Mouse (Mus musculus): Measurements from ENCODE around the gene Kcnmb3.
"Not testable (repeated sequence)": the region's sequence is repeated elsewhere in the genome, so short reads cannot be mapped to it uniquely, and the experiment has no call there.

Gene Kcnmb3

DNA sequence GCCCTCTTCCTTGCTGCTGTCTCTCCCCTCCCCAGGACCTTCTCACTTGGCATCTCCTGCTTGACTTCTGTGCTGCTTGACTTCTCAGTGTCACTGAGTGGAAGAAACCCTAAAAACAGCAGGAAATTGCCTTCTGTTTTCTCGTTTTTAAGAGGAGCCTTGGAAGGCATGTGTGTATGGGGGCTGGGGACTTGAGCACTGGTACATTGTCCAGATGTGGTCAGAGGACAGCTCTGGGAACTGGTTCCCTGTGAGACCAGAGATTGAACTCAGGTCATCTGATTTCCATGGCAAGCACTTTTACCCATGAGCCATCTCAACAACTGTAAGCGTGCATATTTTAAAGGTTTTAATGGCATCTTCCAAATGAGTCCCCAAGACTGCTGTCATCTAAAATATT, 58.0 kb downstream of the Kcnmb3 start:
- DNase-seq (ENCODE audit: extremely low spot score, low spot score) = no peak

DNA sequence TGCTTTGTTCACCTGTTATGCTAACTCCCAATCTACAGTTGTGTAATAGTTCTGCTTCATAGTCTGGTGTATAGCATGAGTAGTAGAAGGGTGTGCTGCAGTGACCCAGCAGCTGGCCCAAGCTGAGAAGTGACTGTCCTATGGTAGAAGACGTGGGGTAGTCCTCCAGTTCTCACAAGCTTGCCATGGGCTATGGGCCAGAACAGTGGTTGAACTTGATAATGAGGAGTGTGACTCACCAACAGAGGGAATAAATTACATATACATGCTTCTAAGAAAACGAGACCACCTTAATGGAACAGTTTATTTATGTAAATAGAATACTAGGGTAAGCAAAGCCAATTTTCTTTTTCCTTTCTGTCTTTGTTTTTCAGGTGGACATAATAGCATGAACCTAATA, 61.6 kb downstream of the Kcnmb3 start:
- DNase-seq (ENCODE audit: extremely low spot score, low spot score) = no peak

DNA sequence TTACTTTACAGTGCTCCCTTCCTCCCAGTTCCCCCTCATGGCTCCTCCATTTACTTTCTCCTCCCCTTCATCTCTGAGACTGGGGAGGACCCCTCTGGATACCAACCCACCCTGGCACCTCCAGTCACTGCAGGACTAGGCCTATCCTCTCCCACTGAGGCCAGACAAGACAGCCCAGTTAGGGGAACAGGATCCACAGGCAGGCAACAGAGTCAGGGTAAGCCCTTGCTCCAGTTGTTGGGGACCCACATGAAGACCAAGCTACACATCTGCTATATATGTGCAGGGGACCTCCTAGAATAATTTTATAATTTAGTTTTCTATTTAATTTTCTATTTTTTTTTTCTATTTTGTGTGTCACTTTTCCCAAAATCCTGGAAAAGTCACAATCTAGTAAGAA, 62.7 kb downstream of the Kcnmb3 start:
- not testable (repeated sequence) for DNase-seq (ENCODE audit: extremely low spot score, low spot score)

DNA sequence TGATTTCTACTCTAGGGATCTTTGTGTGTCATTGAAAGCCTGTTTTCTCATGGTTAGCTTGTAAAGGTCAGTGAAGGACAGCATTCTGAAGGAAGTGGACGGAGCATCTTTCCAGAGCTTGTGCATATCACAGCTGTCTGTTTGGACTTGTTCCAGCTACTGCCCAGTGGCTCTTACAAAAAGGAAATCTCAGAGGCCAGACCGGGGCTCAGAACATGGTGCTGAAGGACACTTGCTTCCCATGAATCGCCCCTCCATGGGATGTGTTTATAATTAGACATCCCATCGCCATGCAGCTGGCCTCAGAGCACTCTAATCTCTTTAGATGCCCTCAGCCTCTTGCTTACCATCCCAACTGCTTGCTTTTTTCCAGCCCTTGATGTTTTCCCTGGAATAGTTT, 63.1 kb downstream of the Kcnmb3 start:
- no peak for DNase-seq (ENCODE audit: extremely low spot score, low spot score)

DNA sequence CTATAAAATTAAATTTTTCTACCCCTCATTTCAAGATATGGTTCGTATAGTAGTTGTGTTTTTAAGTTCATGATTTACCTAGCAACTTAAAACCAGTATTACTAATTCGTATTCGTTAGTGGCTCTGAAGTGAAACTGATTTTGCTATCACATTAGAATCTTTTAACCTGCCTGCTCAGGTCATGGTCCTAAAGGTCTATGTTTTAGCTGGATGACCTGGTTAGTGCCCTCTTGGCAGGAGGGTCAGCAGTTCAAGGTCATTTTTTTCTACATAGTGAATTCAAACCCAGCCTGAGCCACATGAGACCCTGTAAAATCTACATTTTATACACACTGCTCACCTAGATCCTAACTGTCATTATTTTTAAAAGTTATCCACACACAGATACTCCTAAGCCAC, 63.7 kb downstream of the Kcnmb3 start:
- no peak for DNase-seq (ENCODE audit: extremely low spot score, low spot score)

DNA sequence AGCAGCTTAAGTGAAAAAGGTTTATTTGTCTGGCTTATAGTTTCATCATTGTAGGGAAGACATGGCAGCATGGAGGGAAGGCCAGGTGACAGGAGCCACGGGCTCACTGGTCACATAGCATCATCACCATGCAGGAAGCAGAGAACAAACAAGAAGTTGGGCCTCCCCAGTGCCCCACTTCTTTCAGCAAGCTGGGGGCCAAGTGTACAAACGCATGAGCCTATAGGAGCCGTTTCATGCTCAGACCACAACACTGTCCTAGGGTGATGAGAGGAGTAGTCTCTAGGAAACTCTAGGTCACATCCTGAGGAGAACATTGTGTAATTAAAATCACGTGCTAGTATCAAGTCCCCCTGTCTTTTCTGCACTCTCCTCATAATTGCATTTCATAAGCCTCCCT, 64.3 kb downstream of the Kcnmb3 start:
- DNase-seq (ENCODE audit: extremely low spot score, low spot score) = no peak
